Mouse (Mus musculus) bone marrow, adult 2 months (tissue): Measurements from ENCODE around the gene 1700003F12Rik. TPM values are rescaled to one million over a fixed set of nuclear protein-coding genes. Genes with fewer than 3 reads are reported as not detected.

Experiments
- H3K27ac ChIP-seq: fragments of 200-500 bp; 2 replicates; pipeline ENCODE4 v1.5.1; 2012; ENCODE audit warnings: low read depth, mild to moderate bottlenecking, control low read depth, inconsistent platforms, low read length; ENCODE audit not compliant: control insufficient read depth, poor library complexity, insufficient read depth
- H3K4me1 ChIP-seq: fragments of 200-500 bp; 2 replicates; pipeline ENCODE4 v1.6.1; 2011; ENCODE audit warnings: low read length; ENCODE audit not compliant: control insufficient read depth, insufficient read depth
- H3K4me3 ChIP-seq: fragments of 200-500 bp; replicated peaks from 2 replicates; pipeline ENCODE3; 2011; ENCODE audit warnings: mild to moderate bottlenecking, low read depth, low read length, control low read depth; ENCODE audit not compliant: control insufficient read depth
- CTCF ChIP-seq: fragments of 200-500 bp; IDR thresholded peaks from 2 replicates; pipeline ENCODE4 v1.5.1; 2011; ENCODE audit warnings: low read length, control low read depth; ENCODE audit not compliant: control insufficient read depth, insufficient read depth
- POLR2A ChIP-seq: fragments of 200-500 bp; IDR thresholded peaks from 2 replicates; pipeline ENCODE4 v1.6.1; 2011; ENCODE audit warnings: low read depth, mild to moderate bottlenecking, control low read depth, low read length, borderline replicate concordance; ENCODE audit not compliant: control insufficient read depth
- WGBS: fragments of 180-500 bp; shearing (Covaris S2); methylation state at CpG from one replicate; pipeline ENCODE4 v1.1.7; 2018; 5-methylcytosine and 5-hydroxymethylcytosine counted together
- polyA plus RNA-seq: library from polyadenylated mRNA; stranded (reverse); fragments of >200 nt; gene quantifications from 2 replicates; pipeline ENCODE4 v1.2.4, GENCODE M21; 2011; ENCODE audit warnings: low replicate concordance; ENCODE audit not compliant: missing spikeins, insufficient read depth, insufficient read length

The 1700003F12Rik gene
- polyA plus RNA-seq, 1 experiment = not detected

- no peaks in the 10 kb centered on the region; the same call in 1 of the 2 replicates for H3K4me1 ChIP-seq
- WGBS = 79% methylated on average over 3 of the region's 3 CpGs
- no peak for TF ChIP-seq CTCF
- TF ChIP-seq POLR2A = no peak
- H3K4me3 ChIP-seq = no peak overlapping the region
- H3K27ac ChIP-seq = no peak overlapping the region
These were observed 29.9 kb upstream of the 1700003F12Rik start for GRCm38 (mm10) chr2:154516944-154517343.

DNA sequence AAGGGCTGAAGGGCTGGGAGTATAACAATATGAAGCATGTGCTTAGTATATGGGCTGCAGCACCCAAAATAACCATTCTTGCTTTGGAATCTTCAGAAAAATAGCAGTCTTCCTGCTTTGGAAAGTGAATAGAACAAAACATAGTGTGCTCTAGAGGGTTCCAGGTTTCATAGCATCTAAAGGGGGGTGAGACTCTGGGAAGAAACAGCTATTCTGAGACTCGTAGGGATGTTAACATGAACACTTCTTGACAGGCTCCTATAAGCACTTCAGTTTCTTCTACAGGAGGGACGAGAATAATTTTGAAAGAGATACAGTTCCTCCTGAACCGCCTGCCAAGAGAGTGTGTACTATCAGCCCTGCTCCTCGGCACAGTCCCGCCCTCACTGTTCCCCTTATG lies 29.5 kb upstream of the 1700003F12Rik start:
- no peaks in the 10 kb centered on the region; the same call in 1 of the 2 replicates for H3K4me1 ChIP-seq
- 72% methylated on average over 5 of the region's 5 CpGs for WGBS
- no peak for TF ChIP-seq POLR2A
- no peak for TF ChIP-seq CTCF
- no peak overlapping the region for H3K27ac ChIP-seq
- H3K4me3 ChIP-seq = no peak overlapping the region

GRCm38 (mm10) chr2:154521449-154521848 lies 25.4 kb upstream of the 1700003F12Rik start:
- Histone ChIP-seq H3K4me1 (no peaks in the 10 kb centered on the region; the same call in 1 of the 2 replicates), H3K4me3 (no peak overlapping the region), H3K27ac (no peak overlapping the region)
- TF ChIP-seq CTCF = no peak
- TF ChIP-seq POLR2A = no peak

DNA sequence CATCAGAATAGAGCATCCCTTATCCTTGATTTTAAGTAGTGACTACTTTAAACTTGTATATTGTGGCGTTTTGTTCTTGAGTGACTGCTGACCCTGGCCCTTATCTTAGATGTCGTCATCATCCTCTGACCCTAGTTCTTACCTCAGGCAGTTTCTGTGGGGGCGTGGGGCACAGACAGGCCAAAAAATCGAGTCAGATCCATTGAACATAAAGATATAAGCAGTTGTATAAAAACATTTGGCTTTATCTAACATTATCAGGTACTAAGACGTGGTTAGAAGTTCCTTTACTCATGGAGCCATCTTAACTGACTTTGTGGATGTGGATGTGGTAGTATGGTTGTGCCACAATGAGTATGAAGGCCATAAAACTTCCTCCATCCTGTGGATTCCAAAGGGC lies 24.6 kb upstream of the 1700003F12Rik start:
- no peak overlapping the region for H3K27ac ChIP-seq
- H3K4me1 ChIP-seq = no peaks in the 10 kb centered on the region
- WGBS = 61% methylated on average over 5 of the region's 5 CpGs
- TF ChIP-seq POLR2A = no peak
- TF ChIP-seq CTCF = no peak
- H3K4me3 ChIP-seq = no peak overlapping the region

DNA sequence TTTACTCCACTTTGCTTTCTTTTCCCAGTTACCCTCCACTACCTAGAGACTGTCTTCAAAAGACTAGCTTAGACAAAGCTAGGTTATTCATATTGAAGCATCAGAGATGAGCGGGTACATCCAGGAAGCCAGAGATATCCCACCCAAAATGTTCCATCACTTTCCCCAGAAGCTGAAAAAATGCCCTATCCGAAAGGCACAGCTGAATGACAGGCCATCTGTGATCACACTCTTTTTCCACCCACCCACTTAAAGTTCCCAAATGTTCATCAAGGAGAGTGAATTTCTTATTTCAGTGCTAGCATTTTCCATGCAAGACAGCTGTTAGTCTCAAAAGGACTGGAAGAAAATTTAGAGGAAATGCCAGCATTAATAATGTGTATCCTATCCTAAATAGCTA lies 21.6 kb upstream of the 1700003F12Rik start:
- WGBS = 87% methylated on average over 2 of the region's 2 CpGs
- TF ChIP-seq CTCF (no peak), POLR2A (no peak)

DNA sequence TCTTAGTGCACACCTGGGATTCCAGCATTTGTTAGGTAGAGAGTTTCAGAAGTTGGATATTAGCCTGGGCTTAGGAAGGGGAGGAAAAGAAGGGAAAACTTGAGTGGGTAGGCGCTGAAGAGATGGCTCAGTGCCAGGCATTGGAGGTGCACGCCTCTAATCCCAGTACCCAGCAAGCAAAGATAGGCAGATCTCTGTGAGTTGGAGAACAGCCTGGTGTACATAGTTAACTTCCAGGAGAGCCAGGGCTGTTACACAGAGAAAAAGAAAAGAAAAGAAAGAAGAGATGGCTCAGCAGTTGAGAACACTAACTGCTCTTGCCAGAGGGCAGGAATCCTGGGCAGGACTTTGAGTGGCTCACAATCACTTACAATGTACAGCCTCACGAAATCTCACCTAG lies 20.4 kb upstream of the 1700003F12Rik start:
- TF ChIP-seq CTCF = no peak
- TF ChIP-seq POLR2A = no peak
- Histone ChIP-seq H3K27ac (no peak overlapping the region), H3K4me1 (no peaks in the 10 kb centered on the region), H3K4me3 (no peak overlapping the region)
- WGBS = 66% methylated on average over 3 of the region's 3 CpGs

More for the DNA sequence above, 21.6 kb upstream of the 1700003F12Rik start:
- no peak overlapping the region for H3K4me3 ChIP-seq
- no peak overlapping the region for H3K27ac ChIP-seq
- no peaks in the 10 kb centered on the region for H3K4me1 ChIP-seq

- no peak overlapping the region for H3K27ac ChIP-seq
- 66% methylated on average over 3 of the region's 3 CpGs for WGBS
These were observed 14.0 kb upstream of the 1700003F12Rik start for GRCm38 (mm10) chr2:154532888-154533287.

DNA sequence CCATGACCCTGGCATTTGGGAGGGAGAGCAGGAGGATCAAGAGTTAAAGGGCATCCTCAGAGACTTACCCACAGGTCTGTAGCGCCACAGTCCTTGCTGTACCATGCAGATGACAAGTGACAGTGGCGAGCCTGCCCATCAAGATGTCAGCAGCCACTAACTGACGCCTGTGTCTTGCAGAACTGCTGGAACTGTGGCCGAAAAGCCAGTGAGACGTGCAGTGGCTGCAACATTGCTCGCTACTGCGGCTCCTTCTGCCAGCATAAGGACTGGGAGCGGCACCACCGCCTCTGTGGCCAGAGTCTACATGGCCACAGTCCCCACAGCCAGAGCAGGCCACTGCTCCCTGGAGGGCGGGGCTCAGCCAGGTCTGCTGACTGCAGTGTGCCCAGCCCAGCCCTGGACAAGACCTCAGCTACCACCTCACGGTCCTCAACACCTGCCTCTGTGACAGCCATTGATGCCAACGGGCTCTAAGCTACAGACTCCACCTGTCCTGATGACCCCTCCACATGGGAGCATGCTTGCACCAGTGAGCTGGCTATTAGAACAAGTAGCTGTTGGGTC lies 12.1 kb upstream of the 1700003F12Rik start:
- H3K4me3 ChIP-seq = no peak overlapping the region
- no peak for TF ChIP-seq CTCF
- no peak for TF ChIP-seq POLR2A
- WGBS = 86% methylated on average over 12 of the region's 12 CpGs
- no peak overlapping the region for H3K27ac ChIP-seq
- H3K4me1 ChIP-seq = no peaks in the 10 kb centered on the region

More at GRCm38 (mm10) chr2:154532888-154533287, 14.0 kb upstream of the 1700003F12Rik start:
- Histone ChIP-seq H3K4me1 (no peaks in the 10 kb centered on the region), H3K4me3 (no peak overlapping the region)
- no peak for TF ChIP-seq CTCF
- no peak for TF ChIP-seq POLR2A

DNA sequence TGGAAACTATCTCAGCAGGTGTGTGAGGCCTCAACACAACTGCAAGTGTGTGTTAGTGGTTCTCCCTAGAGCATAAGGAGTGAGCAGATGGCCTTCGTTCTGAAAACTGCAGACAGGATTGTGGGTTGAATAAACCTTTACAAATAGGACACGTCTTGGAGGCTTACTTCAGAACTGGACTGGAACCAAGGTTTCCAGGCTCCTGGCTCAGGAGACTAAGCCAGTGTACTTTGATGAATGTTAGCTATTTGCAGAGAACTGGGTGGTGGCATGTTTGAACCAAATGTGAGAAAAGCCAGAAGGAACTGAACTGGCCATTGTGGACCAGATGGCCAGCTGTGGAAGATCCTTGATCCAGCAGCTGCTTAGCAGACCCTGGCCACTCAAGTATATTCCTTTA lies 8.6 kb upstream of the 1700003F12Rik start:
- TF ChIP-seq CTCF = no peak
- TF ChIP-seq POLR2A = no peak
- no peaks in the 10 kb centered on the region for H3K4me1 ChIP-seq
- WGBS = 87% methylated on average over 2 of the region's 2 CpGs
- H3K4me3 ChIP-seq = no peak overlapping the region
- H3K27ac ChIP-seq = no peak overlapping the region
